Mouse (Mus musculus) erythroblast, embryonic 14.5 days (primary cell): ENCODE measurements around the gene Zbtb8os.

Experiments
- GATA1 ChIP-seq: IDR thresholded peaks from 2 replicates; pipeline ENCODE4 v1.6.1; 2012; ENCODE audit warnings: low read length, inconsistent platforms, mixed read lengths
- TAL1 ChIP-seq: IDR thresholded peaks from 3 replicates; pipeline ENCODE4 v1.6.1; 2012; ENCODE audit warnings: low read length, inconsistent platforms, mixed read lengths

DNA sequence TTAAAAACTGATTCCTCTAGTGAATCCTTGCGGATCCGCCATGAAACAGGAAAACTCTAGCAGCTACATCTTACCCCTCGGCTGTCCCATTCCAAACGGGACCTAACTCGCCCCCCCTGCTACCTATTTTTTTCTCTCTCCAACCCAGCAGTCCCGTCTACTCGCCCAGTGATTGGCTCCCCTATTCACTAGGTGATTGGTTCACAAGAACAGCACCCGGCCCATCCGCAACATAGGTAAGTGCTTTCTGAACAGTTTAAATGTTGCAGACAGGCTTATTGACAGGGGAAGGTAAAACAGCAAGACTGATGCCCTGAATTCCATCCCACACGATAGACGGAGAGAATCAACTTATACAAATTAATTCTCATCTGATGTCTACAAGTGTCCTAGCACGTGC lies 17.7 kb downstream of the Zbtb8os start:
- no peak for TF ChIP-seq GATA1
- TF ChIP-seq TAL1 = no peak
